ENCODE assay signal across 27 mouse cellular contexts in the genomic region with DNA sequence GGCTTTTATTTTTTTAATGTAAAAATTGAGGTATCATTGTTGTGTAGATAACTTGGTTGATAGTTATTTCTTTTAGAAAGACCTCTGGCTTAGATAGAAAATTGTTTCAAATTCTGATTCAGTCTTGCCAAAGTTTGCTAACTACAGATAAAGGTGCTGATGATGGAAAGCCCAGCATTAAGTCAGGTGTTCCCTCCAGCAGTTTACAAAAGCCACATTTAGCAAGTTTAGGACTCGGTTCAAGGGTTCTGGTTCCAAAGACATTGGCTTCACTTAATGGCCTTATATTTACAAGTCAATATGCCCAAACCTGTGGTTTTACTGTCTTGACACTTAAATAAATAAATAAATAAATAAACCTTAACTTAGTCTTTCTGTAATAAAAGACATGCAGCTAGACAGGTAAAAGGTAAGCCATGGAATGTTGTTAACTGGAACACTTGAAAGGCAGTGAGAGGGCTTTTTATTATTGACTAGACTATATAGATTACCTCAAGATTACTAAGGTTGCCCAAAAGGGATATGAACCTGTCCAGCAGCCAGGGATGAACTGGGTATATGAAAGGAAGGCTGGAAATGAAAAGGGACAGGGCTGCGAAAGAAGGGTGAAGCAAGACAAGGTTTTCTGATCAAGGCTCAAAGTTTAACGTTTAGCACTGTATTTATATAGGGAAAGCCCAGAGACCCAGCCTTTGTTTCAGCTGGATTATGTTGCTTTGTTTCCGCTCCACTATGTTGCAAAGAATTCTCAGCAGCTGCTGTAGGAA.
"Had no signal": no experiment of that assay in that cellular context is flagged by ENCODE, and none has a peak within 500 bp of the region (broad histone marks: within the 10 kb centered on the region; RNA-seq: fewer than 3 reads in every experiment).

No protein-coding gene starts in this region.

- H3K27ac ChIP-seq: limb, embryonic 12.5 days; limb, embryonic 13.5 days; limb, embryonic 15.5 days; liver, embryonic 12.5 days; liver, embryonic 13.5 days; liver, embryonic 14.5 days; liver, embryonic 15.5 days; lung, embryonic 15.5 days; macrophage; midbrain, embryonic 10.5 days; midbrain, embryonic 12.5 days; midbrain, embryonic 13.5 days; midbrain, embryonic 15.5 days; neural tube, embryonic 12.5 days had no signal

- DNase-seq: left cerebral cortex, postnatal 4 days; liver; liver, embryonic 13.5 days; liver, postnatal 0 days; lung, adult 18-20 months; lung, adult 2 months; lung, embryonic 14.5 days; lung, postnatal 10 days; lung, postnatal 14 days; lung, postnatal 36 days; lung, postnatal 4 days; midbrain, embryonic 14.5 days had no signal

- H3K4me1 ChIP-seq: limb, embryonic 12.5 days; limb, embryonic 13.5 days; limb, embryonic 15.5 days; liver, embryonic 12.5 days; liver, embryonic 13.5 days; liver, embryonic 15.5 days; lung, embryonic 15.5 days; megakaryocyte, embryonic 14.5 days; midbrain, embryonic 10.5 days; midbrain, embryonic 12.5 days; midbrain, embryonic 13.5 days; midbrain, embryonic 15.5 days; neural tube, embryonic 12.5 days had no signal

- H3K36me3 ChIP-seq: limb, embryonic 12.5 days; limb, embryonic 13.5 days; limb, embryonic 15.5 days; liver, embryonic 12.5 days; liver, embryonic 13.5 days; liver, embryonic 15.5 days; lung, embryonic 15.5 days; midbrain, embryonic 10.5 days; midbrain, embryonic 12.5 days; midbrain, embryonic 13.5 days; midbrain, embryonic 15.5 days; neural tube, embryonic 12.5 days had no signal

- H3K4me3 ChIP-seq: limb, embryonic 12.5 days; limb, embryonic 13.5 days; limb, embryonic 15.5 days; liver, embryonic 12.5 days; liver, embryonic 13.5 days; liver, embryonic 15.5 days; lung, embryonic 15.5 days; megakaryocyte, embryonic 14.5 days; midbrain, embryonic 10.5 days; midbrain, embryonic 12.5 days; midbrain, embryonic 13.5 days; midbrain, embryonic 15.5 days; myocyte; neural tube, embryonic 12.5 days had no signal

- H3K27me3 ChIP-seq: limb, embryonic 13.5 days; limb, embryonic 15.5 days; liver, embryonic 12.5 days; liver, embryonic 13.5 days; liver, embryonic 15.5 days; lung, embryonic 15.5 days; megakaryocyte, embryonic 14.5 days; midbrain, embryonic 15.5 days; neural tube, embryonic 12.5 days had no signal

- H3K9me3 ChIP-seq: limb, embryonic 12.5 days; limb, embryonic 13.5 days; limb, embryonic 15.5 days; liver, embryonic 12.5 days; liver, embryonic 13.5 days; liver, embryonic 15.5 days; lung, embryonic 15.5 days; megakaryocyte, embryonic 14.5 days; midbrain, embryonic 10.5 days; midbrain, embryonic 12.5 days; midbrain, embryonic 13.5 days; midbrain, embryonic 15.5 days; neural tube, embryonic 12.5 days had no signal
